Mouse (Mus musculus) midbrain, postnatal 0 days (tissue): ENCODE data around the gene Emilin2. TPM values are rescaled to one million over a fixed set of nuclear protein-coding genes. Genes with fewer than 3 reads are reported as not detected.

Experiments used
- ATAC-seq: fragments of 200-750 bp; cut with Nextera tagmentation; 2 replicates; pipeline ENCODE4 v1.8.0; 2017; ENCODE audit warnings: moderate number of reproducible peaks, mild to moderate bottlenecking, moderate TSS enrichment, moderate library complexity; ENCODE audit not compliant: low FRiP score
- DNase-seq: peaks from one replicate; pipeline ENCODE4 v3.0.0-alpha.2; 2015; ENCODE audit warnings: low spot score
- H3K27ac ChIP-seq: fragments of 300-500 bp; sonication (generic); 2 replicates; pipeline ENCODE4 v1.5.1; 2014; ENCODE audit warnings: low read depth, mild to moderate bottlenecking, low read length, mixed read lengths
- H3K27me3 ChIP-seq: fragments of 300-500 bp; sonication (generic); 2 replicates; pipeline ENCODE4 v1.6.1; 2014; ENCODE audit warnings: low read length, control low read depth, mixed read lengths; ENCODE audit not compliant: insufficient read depth
- H3K36me3 ChIP-seq: fragments of 300-500 bp; sonication (generic); 2 replicates; pipeline ENCODE4 v1.6.1; 2014; ENCODE audit warnings: low read length, control low read depth, mixed read lengths; ENCODE audit not compliant: insufficient read depth
- H3K4me1 ChIP-seq: fragments of 300-500 bp; sonication (generic); 2 replicates; pipeline ENCODE4 v1.6.1; 2014; ENCODE audit warnings: mild to moderate bottlenecking, control low read depth, antibody characterized with exemption, low read length, mixed read lengths; ENCODE audit not compliant: insufficient read depth
- H3K4me2 ChIP-seq: fragments of 300-500 bp; sonication (generic); 2 replicates; pipeline ENCODE4 v1.6.1; 2014; ENCODE audit warnings: low read depth, mild to moderate bottlenecking, low read length, mixed read lengths; ENCODE audit not compliant: poor library complexity, severe bottlenecking
- H3K4me3 ChIP-seq: fragments of 300-500 bp; sonication (generic); 2 replicates; pipeline ENCODE4 v1.5.1; 2014; ENCODE audit warnings: low read depth, mild to moderate bottlenecking, low read length, moderate library complexity
- H3K9ac ChIP-seq: fragments of 300-500 bp; sonication (generic); replicated peaks from 2 replicates; pipeline ENCODE4 v1.6.1; 2014; ENCODE audit warnings: mild to moderate bottlenecking, low read length, moderate library complexity, mixed read lengths; ENCODE audit not compliant: poor library complexity, severe bottlenecking
- H3K9me3 ChIP-seq: fragments of 300-500 bp; sonication (generic); 2 replicates; pipeline ENCODE4 v1.6.1; 2016; ENCODE audit warnings: low read length, control low read depth
- CTCF ChIP-seq: IDR thresholded peaks from 2 replicates; pipeline ENCODE4 v1.5.1; 2016; ENCODE audit warnings: antibody characterized with exemption, mild to moderate bottlenecking
- WGBS: fragments of 180-500 bp; shearing (Covaris S2); extraction: QIAGEN DNeasy Blood & Tissue Kit; methylation state at CpG from one replicate; pipeline ENCODE4 v1.1.7; 2014; 5-methylcytosine and 5-hydroxymethylcytosine counted together
- polyA plus RNA-seq: library from polyadenylated mRNA; unstranded; fragments of >200 nt; fragmentation: Nextera tagmentation; extraction: Ambion mirVana; gene quantifications from 2 replicates; pipeline ENCODE4 v1.2.1, GENCODE M21; 2015
- total RNA-seq: library from RNA; depleted of rRNA; stranded (reverse); fragments of >200 nt; gene quantifications from 2 replicates; pipeline ENCODE4 v1.2.3, GENCODE M21; 2014

Emilin2 gene
- total and polyA plus RNA-seq, 2 experiments from 2014 or later, result 0.93 to 1.9 TPM

DNA sequence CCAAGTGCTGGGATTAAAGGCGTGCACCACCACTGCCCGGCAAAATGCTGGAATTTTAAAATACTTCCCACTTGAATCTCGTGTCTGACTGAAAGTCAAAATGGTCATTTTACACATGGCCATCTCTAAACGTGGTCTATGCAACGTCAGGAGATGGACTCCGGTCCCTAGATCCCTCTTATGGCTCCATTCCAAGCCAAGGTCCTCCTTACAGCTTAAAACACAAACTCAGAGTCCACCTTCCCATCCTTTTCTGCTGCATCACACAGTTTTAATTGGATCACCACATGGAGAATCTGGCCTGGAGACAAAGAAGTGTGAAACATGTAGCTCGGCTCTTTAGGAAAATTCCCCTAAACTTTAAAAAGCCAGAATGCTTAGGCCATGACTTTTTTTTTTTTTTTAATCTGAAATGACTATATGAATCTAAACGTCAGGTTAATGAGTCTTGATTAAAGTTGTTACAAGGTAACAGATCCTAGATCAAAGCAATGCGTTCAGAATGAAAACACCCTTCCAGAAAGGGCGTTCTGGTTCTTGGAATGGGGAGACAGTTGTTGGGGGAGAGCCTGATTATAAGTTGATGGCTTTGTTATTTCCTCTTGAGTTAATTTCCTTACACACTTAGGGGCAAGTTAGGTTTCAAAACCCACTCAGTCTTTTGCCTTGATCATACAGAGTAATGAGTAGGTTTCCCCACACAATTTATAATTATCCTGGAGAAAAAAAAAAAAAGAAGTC, 22.8 kb downstream of the Emilin2 start:
- no peak overlapping the region for H3K4me2 ChIP-seq
- no peak overlapping the region for H3K4me3 ChIP-seq
- WGBS, result 87% methylated on average over 10 of the region's 10 CpGs
- no peaks in the 10 kb centered on the region for H3K4me1 ChIP-seq
- no peak overlapping the region for H3K27ac ChIP-seq
- TF ChIP-seq CTCF, result no peak
- no peak overlapping the region for H3K9ac ChIP-seq
- no peak for ATAC-seq
- no peaks in the 10 kb centered on the region for H3K36me3 ChIP-seq
- DNase-seq, result no peak
- no peaks in the 10 kb centered on the region for H3K27me3 ChIP-seq
- H3K9me3 ChIP-seq, result no peaks in the 10 kb centered on the region

DNA sequence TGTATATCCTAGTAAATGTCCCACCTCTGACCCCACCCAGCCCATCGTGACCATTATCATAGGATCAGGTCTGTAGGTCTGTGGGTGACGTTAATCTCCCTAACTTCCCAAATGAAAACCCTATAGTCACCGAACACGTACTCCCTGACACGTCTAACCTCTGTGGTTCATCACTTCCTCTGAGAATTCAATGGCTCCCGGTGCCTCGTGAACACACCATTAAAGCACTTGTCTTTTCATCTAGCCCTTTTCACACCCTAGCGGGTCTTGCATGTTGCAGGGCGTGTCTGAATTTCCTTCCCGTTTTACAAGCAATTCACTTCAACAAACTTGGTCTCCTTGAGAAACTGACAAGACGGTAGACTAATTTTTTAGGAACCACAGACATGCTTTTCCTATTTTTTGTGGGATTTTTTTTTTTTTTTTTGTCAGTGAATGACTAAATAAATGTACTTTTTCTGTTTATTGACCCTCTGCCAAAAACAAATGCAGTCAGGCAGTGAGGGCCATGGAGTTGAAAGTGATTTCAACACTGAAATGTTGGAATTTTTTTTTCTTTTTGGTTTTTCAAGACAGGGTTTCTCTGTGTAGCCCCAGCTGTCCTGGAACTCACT, 23.5 kb downstream of the Emilin2 start:
- Histone ChIP-seq H3K4me2 (no peak overlapping the region), H3K9ac (no peak overlapping the region), H3K4me3 (no peak overlapping the region), H3K27ac (no peak overlapping the region), H3K36me3 (no peaks in the 10 kb centered on the region), H3K9me3 (no peaks in the 10 kb centered on the region), H3K27me3 (no peaks in the 10 kb centered on the region), H3K4me1 (no peaks in the 10 kb centered on the region)
- ATAC-seq (no peak), DNase-seq (no peak)
- no peak for TF ChIP-seq CTCF
- WGBS, result 94% methylated on average over 11 of the region's 11 CpGs

DNA sequence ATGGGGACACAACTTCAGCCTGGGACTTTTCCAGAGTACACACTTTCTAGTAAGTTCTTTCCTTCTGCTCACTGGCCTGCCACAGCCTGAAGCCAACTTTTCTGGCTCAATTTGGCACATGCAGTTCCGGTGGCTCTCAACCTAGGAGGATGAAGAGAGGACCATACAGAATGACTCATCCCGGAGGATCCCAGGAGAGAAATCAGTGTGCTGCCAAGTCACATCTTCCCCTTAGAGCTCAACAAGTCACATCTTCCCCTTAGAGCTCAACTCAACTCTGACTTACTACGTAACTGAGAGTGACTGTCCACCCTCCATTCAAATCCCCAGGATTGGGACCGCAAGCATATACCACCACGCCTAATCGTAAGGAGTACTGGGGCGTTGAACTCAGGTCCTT, 24.2 kb downstream of the Emilin2 start:
- 96% methylated on average over 7 of the region's 7 CpGs for WGBS
- no peaks in the 10 kb centered on the region for H3K27me3 ChIP-seq
- H3K4me1 ChIP-seq, result no peaks in the 10 kb centered on the region
- H3K4me3 ChIP-seq, result no peak overlapping the region
- no peak for TF ChIP-seq CTCF
- no peak overlapping the region for H3K27ac ChIP-seq
- no peaks in the 10 kb centered on the region for H3K36me3 ChIP-seq
- no peak for DNase-seq
- H3K4me2 ChIP-seq, result no peak overlapping the region
- H3K9me3 ChIP-seq, result no peaks in the 10 kb centered on the region
- no peak for ATAC-seq
- H3K9ac ChIP-seq, result no peak overlapping the region

DNA sequence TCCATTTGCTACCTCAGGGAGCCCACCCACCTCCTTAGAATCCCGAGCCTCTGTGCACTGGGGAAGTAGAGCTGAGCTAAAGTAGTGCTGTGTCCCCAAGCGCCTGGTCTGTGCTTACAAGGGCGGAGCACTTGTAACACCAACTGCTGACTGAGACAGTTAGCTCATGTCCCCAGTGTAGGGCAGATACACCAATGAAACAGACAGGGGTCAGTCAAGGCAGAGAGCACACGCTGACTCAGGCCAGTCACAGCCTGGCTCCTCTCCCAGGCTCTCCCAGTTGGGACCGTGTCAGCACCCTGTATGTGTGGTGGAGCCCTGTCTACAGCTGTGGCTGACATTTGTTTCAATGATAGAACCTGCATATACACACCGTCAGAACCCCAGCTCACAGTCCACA, 25.8 kb downstream of the Emilin2 start:
- Histone ChIP-seq H3K4me2 (no peak overlapping the region), H3K4me1 (no peaks in the 10 kb centered on the region), H3K27me3 (no peaks in the 10 kb centered on the region), H3K36me3 (no peaks in the 10 kb centered on the region), H3K27ac (no peak overlapping the region), H3K9me3 (no peaks in the 10 kb centered on the region), H3K4me3 (no peak overlapping the region), H3K9ac (no peak overlapping the region)
- 79% methylated on average over 6 of the region's 6 CpGs for WGBS
- TF ChIP-seq CTCF, result no peak
- DNase-seq (no peak), ATAC-seq (no peak)

DNA sequence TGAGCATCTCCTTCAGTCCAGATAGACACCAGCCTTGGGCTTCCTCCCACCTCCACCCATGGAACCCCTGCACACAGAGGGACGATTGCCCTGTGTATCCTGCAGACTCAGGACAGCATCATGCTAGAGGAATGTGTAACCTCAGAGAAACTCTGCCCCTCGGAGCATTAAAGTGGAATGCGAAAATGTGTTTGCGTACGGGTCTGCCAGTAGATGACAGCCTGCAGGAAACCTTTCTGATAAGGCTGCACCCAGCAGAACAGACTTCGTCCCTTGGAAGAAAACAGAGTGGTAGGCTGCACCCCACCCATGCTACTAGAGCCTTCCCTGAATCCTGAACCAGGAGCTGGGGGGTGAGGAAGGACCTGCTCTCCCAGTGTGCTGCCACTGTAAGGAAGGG, 26.9 kb downstream of the Emilin2 start:
- H3K4me1 ChIP-seq, result no peaks in the 10 kb centered on the region
- no peak overlapping the region for H3K4me2 ChIP-seq
- no peak overlapping the region for H3K4me3 ChIP-seq
- H3K9me3 ChIP-seq, result no peaks in the 10 kb centered on the region
- H3K9ac ChIP-seq, result no peak overlapping the region
- H3K27ac ChIP-seq, result no peak overlapping the region
- TF ChIP-seq CTCF, result no peak
- 86% methylated on average over 6 of the region's 6 CpGs for WGBS
- DNase-seq, result no peak
- H3K36me3 ChIP-seq, result no peaks in the 10 kb centered on the region
- no peaks in the 10 kb centered on the region for H3K27me3 ChIP-seq
- ATAC-seq, result no peak

DNA sequence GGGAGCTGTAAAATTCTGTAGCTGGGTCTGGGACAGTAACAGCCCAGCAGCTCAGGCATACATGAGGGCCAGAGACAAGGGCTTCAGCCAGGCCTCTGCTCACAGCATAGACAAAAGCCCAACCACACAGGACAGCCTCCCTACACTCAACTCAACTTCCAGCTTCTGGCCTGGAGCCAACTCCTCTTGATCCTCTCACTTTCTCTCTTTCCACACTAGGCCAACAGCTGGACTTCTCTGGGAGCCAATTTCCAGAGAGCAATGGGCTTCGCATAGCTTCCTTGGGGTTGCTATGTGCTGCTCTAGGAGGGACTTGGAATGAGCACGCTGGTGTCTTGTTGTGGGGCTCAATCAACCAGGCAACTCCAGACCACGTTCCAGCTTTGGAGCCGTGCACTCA, 28.5 kb downstream of the Emilin2 start:
- TF ChIP-seq CTCF, result no peak
- Histone ChIP-seq H3K9me3 (no peaks in the 10 kb centered on the region), H3K36me3 (no peaks in the 10 kb centered on the region), H3K4me1 (no peaks in the 10 kb centered on the region), H3K4me2 (no peak overlapping the region), H3K4me3 (no peak overlapping the region), H3K27me3 (no peaks in the 10 kb centered on the region), H3K27ac (no peak overlapping the region), H3K9ac (no peak overlapping the region)
- ATAC-seq, result 0 out of 2 replicates have a peak, but pooled peaks have one; percentile 31
- peak; percentile 54 for DNase-seq
- 83% methylated on average over 4 of the region's 4 CpGs for WGBS
